Mouse (Mus musculus): ENCODE measurements around the gene Tor3a. TPM values are rescaled to one million over a fixed set of nuclear protein-coding genes. Genes with fewer than 3 reads are reported as not detected.

Gene Tor3a
- polyA plus RNA-seq, 1 experiment from 2014 or later: 7.8 TPM

DNA sequence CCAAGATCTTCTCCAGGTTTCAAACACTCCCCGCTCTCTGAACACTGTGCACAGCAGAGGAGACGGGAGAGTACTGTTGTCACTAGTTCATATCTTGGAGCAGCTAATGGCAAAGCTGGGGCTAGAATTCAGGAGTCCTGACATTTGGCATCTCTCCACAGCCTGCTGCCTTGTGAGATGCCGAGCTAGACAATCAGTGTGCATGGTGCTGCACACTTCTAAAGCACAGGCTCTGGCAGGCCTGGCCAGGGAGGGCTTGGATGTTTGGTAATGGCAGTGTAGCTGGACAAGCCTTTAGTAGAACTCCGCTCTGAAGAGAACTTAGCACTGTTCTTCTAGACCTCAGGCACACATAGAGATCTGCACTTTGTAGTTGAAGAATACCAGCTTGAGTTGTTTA is 28.2 kb downstream of the Tor3a start:
- no peaks in the 10 kb centered on the region for H3K9me3 ChIP-seq (ENCODE audit: control insufficient read depth, low read length)
- H3K9ac ChIP-seq (ENCODE audit: low read length): no peak overlapping the region
- no peaks in the 10 kb centered on the region; the same call in 1 of the 2 replicates for H3K4me1 ChIP-seq (replicated peaks; ENCODE audit: control insufficient read depth, insufficient read depth, low read length)
- H3K4me3 ChIP-seq (ENCODE audit: low read depth, low read length): no peak overlapping the region
- no peaks in the 10 kb centered on the region for H3K27me3 ChIP-seq (ENCODE audit: control insufficient read depth, insufficient read depth, low read length)
- no peak overlapping the region for H3K27ac ChIP-seq (ENCODE audit: low read depth, low read length)
- ATAC-seq (replicated peaks; ENCODE audit: low FRiP score): no peak
- peaks cover 7% of the 10 kb centered on the region; the same call in 1 of the 2 replicates for H3K36me3 ChIP-seq (ENCODE audit: control insufficient read depth, insufficient read depth, low read length)
- WGBS: 88% methylated on average over 4 of the region's 4 CpGs
- no peak overlapping the region for H3K4me2 ChIP-seq (ENCODE audit: low read depth, low read length, severe bottlenecking)
- DNase-seq (ENCODE audit: low spot score): peak; percentile 42

- Histone ChIP-seq H3K36me3 (ENCODE audit: control insufficient read depth, insufficient read depth, low read length) (peaks cover 7% of the 10 kb centered on the region; the same call in 1 of the 2 replicates), H3K4me3 (ENCODE audit: low read depth, low read length) (no peak overlapping the region), H3K4me2 (ENCODE audit: low read depth, low read length, severe bottlenecking) (no peak overlapping the region), H3K9ac (ENCODE audit: low read length) (no peak overlapping the region), H3K9me3 (ENCODE audit: control insufficient read depth, low read length) (no peaks in the 10 kb centered on the region), H3K4me1 (replicated peaks; ENCODE audit: control insufficient read depth, insufficient read depth, low read length) (no peaks in the 10 kb centered on the region; the same call in 1 of the 2 replicates), H3K27me3 (ENCODE audit: control insufficient read depth, insufficient read depth, low read length) (no peaks in the 10 kb centered on the region), H3K27ac (ENCODE audit: low read depth, low read length) (no peak overlapping the region)
- no peak for DNase-seq (ENCODE audit: low spot score)
- no peak for ATAC-seq (replicated peaks; ENCODE audit: low FRiP score)
- 73% methylated on average over 13 of the region's 13 CpGs for WGBS
Measured at GRCm38 (mm10) chr1:156644780-156645523, 29.2 kb downstream of the Tor3a start.

- H3K27me3 ChIP-seq (ENCODE audit: control insufficient read depth, insufficient read depth, low read length): no peaks in the 10 kb centered on the region
- no peak overlapping the region for H3K4me2 ChIP-seq (ENCODE audit: low read depth, low read length, severe bottlenecking)
- ATAC-seq (replicated peaks; ENCODE audit: low FRiP score) (no peak), DNase-seq (ENCODE audit: low spot score) (peak; percentile 29)
- H3K4me1 ChIP-seq (replicated peaks; ENCODE audit: control insufficient read depth, insufficient read depth, low read length): no peaks in the 10 kb centered on the region; the same call in 1 of the 2 replicates
- peaks cover 7% of the 10 kb centered on the region; the same call in 1 of the 2 replicates for H3K36me3 ChIP-seq (ENCODE audit: control insufficient read depth, insufficient read depth, low read length)
- no peak overlapping the region for H3K4me3 ChIP-seq (ENCODE audit: low read depth, low read length)
- no peak overlapping the region for H3K27ac ChIP-seq (ENCODE audit: low read depth, low read length)
- WGBS: 33% methylated on average over 10 of the region's 10 CpGs
- no peak overlapping the region for H3K9ac ChIP-seq (ENCODE audit: low read length)
- H3K9me3 ChIP-seq (ENCODE audit: control insufficient read depth, low read length): no peaks in the 10 kb centered on the region
Measured at GRCm38 (mm10) chr1:156644061-156644460, 30.1 kb downstream of the Tor3a start.

DNA sequence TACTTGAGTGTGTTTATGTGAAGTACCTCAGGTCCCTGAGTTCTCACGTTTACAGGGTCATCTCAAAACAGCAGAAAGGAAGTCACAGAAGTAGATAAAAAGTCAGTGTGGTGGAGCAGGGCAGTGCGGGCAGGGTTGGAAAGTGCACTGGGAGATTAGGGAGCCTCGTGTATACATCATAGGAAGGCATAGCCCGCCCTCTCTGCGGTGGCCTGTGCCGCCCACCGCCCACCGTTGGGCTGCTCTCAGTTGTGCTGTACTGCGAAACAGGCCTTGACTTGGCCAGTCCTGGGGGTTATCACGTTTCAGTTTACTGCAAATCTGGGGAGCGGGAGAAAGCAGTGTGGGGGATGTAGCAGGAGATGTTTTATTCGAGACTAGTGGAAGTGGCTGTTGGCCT is 31.3 kb downstream of the Tor3a start:
- no peak overlapping the region for H3K4me3 ChIP-seq (ENCODE audit: low read depth, low read length)
- no peaks in the 10 kb centered on the region; the same call in 1 of the 2 replicates for H3K4me1 ChIP-seq (replicated peaks; ENCODE audit: control insufficient read depth, insufficient read depth, low read length)
- H3K27ac ChIP-seq (ENCODE audit: low read depth, low read length): no peak overlapping the region
- no peaks in the 10 kb centered on the region for H3K27me3 ChIP-seq (ENCODE audit: control insufficient read depth, insufficient read depth, low read length)
- WGBS: 66% methylated on average over 12 of the region's 12 CpGs
- DNase-seq (ENCODE audit: low spot score): peak; percentile 48
- no peaks in the 10 kb centered on the region for H3K9me3 ChIP-seq (ENCODE audit: control insufficient read depth, low read length)
- no peak for ATAC-seq (replicated peaks; ENCODE audit: low FRiP score)
- peaks cover 7% of the 10 kb centered on the region; the same call in 1 of the 2 replicates for H3K36me3 ChIP-seq (ENCODE audit: control insufficient read depth, insufficient read depth, low read length)
- no peak overlapping the region for H3K4me2 ChIP-seq (ENCODE audit: low read depth, low read length, severe bottlenecking)
- H3K9ac ChIP-seq (ENCODE audit: low read length): no peak overlapping the region

- H3K9ac ChIP-seq (ENCODE audit: low read length): no peak overlapping the region
- peaks cover 7% of the 10 kb centered on the region; the same call in 1 of the 2 replicates for H3K36me3 ChIP-seq (ENCODE audit: control insufficient read depth, insufficient read depth, low read length)
- ATAC-seq (replicated peaks; ENCODE audit: low FRiP score) (no peak), DNase-seq (ENCODE audit: low spot score) (peak; percentile 37)
- WGBS: 93% methylated on average over 10 of the region's 10 CpGs
- no peak overlapping the region for H3K27ac ChIP-seq (ENCODE audit: low read depth, low read length)
- no peak overlapping the region for H3K4me3 ChIP-seq (ENCODE audit: low read depth, low read length)
- no peak overlapping the region for H3K4me2 ChIP-seq (ENCODE audit: low read depth, low read length, severe bottlenecking)
- H3K4me1 ChIP-seq (replicated peaks; ENCODE audit: control insufficient read depth, insufficient read depth, low read length): no peaks in the 10 kb centered on the region; the same call in 1 of the 2 replicates
- no peaks in the 10 kb centered on the region for H3K9me3 ChIP-seq (ENCODE audit: control insufficient read depth, low read length)
- no peaks in the 10 kb centered on the region for H3K27me3 ChIP-seq (ENCODE audit: control insufficient read depth, insufficient read depth, low read length)
Measured at GRCm38 (mm10) chr1:156641808-156642207, 32.3 kb downstream of the Tor3a start.

GRCm38 (mm10) chr1:156640577-156640976 is 33.6 kb downstream of the Tor3a start:
- Histone ChIP-seq H3K4me3 (ENCODE audit: low read depth, low read length) (no peak overlapping the region), H3K9me3 (ENCODE audit: control insufficient read depth, low read length) (no peaks in the 10 kb centered on the region), H3K27ac (ENCODE audit: low read depth, low read length) (no peak overlapping the region), H3K36me3 (ENCODE audit: control insufficient read depth, insufficient read depth, low read length) (peaks cover 7% of the 10 kb centered on the region; the same call in 1 of the 2 replicates), H3K9ac (ENCODE audit: low read length) (no peak overlapping the region), H3K27me3 (ENCODE audit: control insufficient read depth, insufficient read depth, low read length) (no peaks in the 10 kb centered on the region), H3K4me2 (ENCODE audit: low read depth, low read length, severe bottlenecking) (no peak overlapping the region), H3K4me1 (replicated peaks; ENCODE audit: control insufficient read depth, insufficient read depth, low read length) (no peaks in the 10 kb centered on the region; the same call in 1 of the 2 replicates)
- 75% methylated on average over 4 of the region's 4 CpGs for WGBS
- ATAC-seq (replicated peaks; ENCODE audit: low FRiP score) (no peak), DNase-seq (ENCODE audit: low spot score) (peak; percentile 46)

DNA sequence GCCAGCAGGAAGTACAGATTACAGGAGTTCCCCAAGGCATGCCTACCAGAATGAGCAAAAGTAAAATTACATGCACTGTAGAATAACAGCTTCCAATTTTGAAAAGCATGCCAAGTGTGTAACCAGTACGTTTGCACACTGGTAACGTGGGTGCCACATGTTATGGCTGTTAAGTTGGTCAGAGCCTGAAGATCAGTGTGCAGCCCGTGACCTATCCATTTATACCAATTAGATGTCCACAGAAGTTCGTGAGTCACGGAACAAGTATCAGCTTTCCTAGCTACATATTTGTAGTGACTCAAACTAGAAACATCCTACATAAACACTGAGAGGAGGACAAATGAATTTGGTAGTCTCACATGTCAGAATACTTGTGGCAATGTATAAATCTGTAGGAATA is 34.7 kb downstream of the Tor3a start:
- H3K36me3 ChIP-seq (ENCODE audit: control insufficient read depth, insufficient read depth, low read length): peaks cover 7% of the 10 kb centered on the region; the same call in 1 of the 2 replicates
- no peak for ATAC-seq (replicated peaks; ENCODE audit: low FRiP score)
- H3K4me2 ChIP-seq (ENCODE audit: low read depth, low read length, severe bottlenecking): no peak overlapping the region
- WGBS: 88% methylated on average over 5 of the region's 5 CpGs
- no peak overlapping the region for H3K27ac ChIP-seq (ENCODE audit: low read depth, low read length)
- H3K9me3 ChIP-seq (ENCODE audit: control insufficient read depth, low read length): no peaks in the 10 kb centered on the region
- no peaks in the 10 kb centered on the region; the same call in 1 of the 2 replicates for H3K4me1 ChIP-seq (replicated peaks; ENCODE audit: control insufficient read depth, insufficient read depth, low read length)
- no peak overlapping the region for H3K4me3 ChIP-seq (ENCODE audit: low read depth, low read length)
- no peak overlapping the region for H3K9ac ChIP-seq (ENCODE audit: low read length)
- H3K27me3 ChIP-seq (ENCODE audit: control insufficient read depth, insufficient read depth, low read length): no peaks in the 10 kb centered on the region
- no peak for DNase-seq (ENCODE audit: low spot score)

DNA sequence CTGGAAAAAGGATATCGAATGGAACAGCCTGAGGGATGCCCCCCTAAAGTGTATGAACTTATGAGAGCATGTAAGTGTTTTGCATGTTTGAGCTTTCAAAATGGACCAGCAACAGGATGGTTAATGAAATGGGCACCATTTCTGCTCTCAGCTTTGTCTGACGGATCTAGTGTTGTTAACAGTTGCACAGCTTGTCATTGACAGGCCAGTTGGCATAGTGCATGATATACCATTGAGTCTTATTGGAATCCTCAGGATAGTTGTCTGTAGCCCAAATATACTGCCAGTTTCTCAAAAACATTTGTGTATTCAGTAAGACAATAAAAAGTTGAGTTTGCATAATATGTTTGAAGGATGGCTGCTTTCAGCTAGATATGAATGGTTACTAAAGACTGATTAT is 39.0 kb downstream of the Tor3a start:
- ATAC-seq (replicated peaks; ENCODE audit: low FRiP score): no peak

DNA sequence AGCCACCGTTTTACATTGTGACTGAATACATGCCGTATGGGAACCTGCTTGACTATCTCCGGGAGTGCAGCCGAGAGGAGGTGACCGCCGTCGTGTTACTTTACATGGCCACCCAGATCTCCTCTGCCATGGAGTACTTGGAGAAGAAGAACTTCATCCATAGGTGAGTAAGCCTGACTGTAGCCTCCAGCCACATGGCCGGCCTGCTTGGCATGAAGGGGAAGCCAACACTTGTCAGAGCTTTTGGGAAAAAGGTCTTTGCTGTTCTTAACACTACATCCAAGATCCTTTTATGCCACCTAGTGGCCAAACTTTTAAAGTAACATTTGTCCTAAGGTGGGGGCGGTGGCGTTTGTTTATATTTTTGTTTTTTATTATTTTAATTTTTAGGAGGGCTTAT is 41.1 kb downstream of the Tor3a start:
- H3K4me2 ChIP-seq (ENCODE audit: low read depth, low read length, severe bottlenecking): no peak overlapping the region
- no peaks in the 10 kb centered on the region for H3K4me1 ChIP-seq (replicated peaks; ENCODE audit: control insufficient read depth, insufficient read depth, low read length)
- H3K36me3 ChIP-seq (ENCODE audit: control insufficient read depth, insufficient read depth, low read length): peaks cover 10% of the 10 kb centered on the region
- no peak overlapping the region for H3K27ac ChIP-seq (ENCODE audit: low read depth, low read length)
- no peak overlapping the region for H3K4me3 ChIP-seq (ENCODE audit: low read depth, low read length)
- WGBS: 82% methylated on average over 10 of the region's 10 CpGs
- DNase-seq (ENCODE audit: low spot score) (no peak), ATAC-seq (replicated peaks; ENCODE audit: low FRiP score) (no peak; the same call in 1 of the 2 replicates)
- H3K9me3 ChIP-seq (ENCODE audit: control insufficient read depth, low read length): no peaks in the 10 kb centered on the region
- no peak overlapping the region for H3K9ac ChIP-seq (ENCODE audit: low read length)
- H3K27me3 ChIP-seq (ENCODE audit: control insufficient read depth, insufficient read depth, low read length): no peaks in the 10 kb centered on the region

More for the DNA sequence above, 39.0 kb downstream of the Tor3a start:
- Histone ChIP-seq H3K36me3 (ENCODE audit: control insufficient read depth, insufficient read depth, low read length) (peaks cover 10% of the 10 kb centered on the region), H3K9ac (ENCODE audit: low read length) (no peak overlapping the region), H3K9me3 (ENCODE audit: control insufficient read depth, low read length) (no peaks in the 10 kb centered on the region), H3K4me1 (replicated peaks; ENCODE audit: control insufficient read depth, insufficient read depth, low read length) (no peaks in the 10 kb centered on the region), H3K4me3 (ENCODE audit: low read depth, low read length) (no peak overlapping the region), H3K27me3 (ENCODE audit: control insufficient read depth, insufficient read depth, low read length) (no peaks in the 10 kb centered on the region), H3K4me2 (ENCODE audit: low read depth, low read length, severe bottlenecking) (no peak overlapping the region), H3K27ac (ENCODE audit: low read depth, low read length) (no peak overlapping the region)
- WGBS: 76% methylated on average over 2 of the region's 2 CpGs
- DNase-seq (ENCODE audit: low spot score): no peak

Measured in forebrain, embryonic 11.5 days (tissue).